Mouse (Mus musculus): ENCODE results near the gene Itga11. TPM values are rescaled to one million over a fixed set of nuclear protein-coding genes. Genes with fewer than 3 reads are reported as not detected.
"Not testable (repeated sequence)": the region's sequence is repeated elsewhere in the genome, so short reads cannot be mapped to it uniquely, and the experiment has no call there.

Itga11 gene
- polyA plus RNA-seq, 1 experiment from 2014 or later = 1.4 TPM

DNA sequence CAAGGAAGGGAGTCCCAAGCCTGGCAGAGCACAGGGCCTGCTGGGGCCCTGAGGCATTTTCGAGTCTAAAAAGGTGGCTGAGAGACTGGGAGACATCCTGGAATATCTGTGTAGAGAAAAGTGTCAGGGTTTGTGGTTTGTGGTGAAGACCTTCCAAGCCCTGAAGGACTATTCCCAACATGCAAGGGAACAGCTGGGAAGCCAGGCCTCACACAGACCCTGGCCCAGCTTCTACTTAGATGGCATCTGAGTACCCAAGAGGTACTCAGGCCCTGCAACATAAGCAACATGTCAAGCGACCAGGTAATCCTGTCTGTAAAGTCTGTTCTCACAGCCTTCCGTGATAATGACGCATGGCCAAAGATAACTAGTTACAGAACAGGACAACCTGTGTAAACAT, 18.6 kb upstream of the Itga11 start:
- no peaks in the 10 kb centered on the region for H3K36me3 ChIP-seq (replicated peaks)
- H3K9me3 ChIP-seq = no peaks in the 10 kb centered on the region
- H3K4me3 ChIP-seq = no peak overlapping the region
- 74% methylated on average over 4 of the region's 4 CpGs for whole genome bisulfite sequencing
- H3K4me1 ChIP-seq = 0 out of 2 replicates have a peak, but pooled peaks cover 4% of the 10 kb centered on the region
- no peak for DNase-seq (ENCODE audit: extremely low spot score, low spot score)
- no peak overlapping the region for H3K27ac ChIP-seq
- no peaks in the 10 kb centered on the region for H3K27me3 ChIP-seq (ENCODE audit: poor library complexity, severe bottlenecking)

GRCm38 (mm10) chr9:62660971-62661370, 16.7 kb upstream of the Itga11 start:
- not testable (repeated sequence) for H3K27ac ChIP-seq; H3K36me3 ChIP-seq (replicated peaks); DNase-seq (ENCODE audit: extremely low spot score, low spot score); H3K4me1 ChIP-seq; H3K9me3 ChIP-seq; H3K27me3 ChIP-seq (ENCODE audit: poor library complexity, severe bottlenecking); H3K4me3 ChIP-seq
- 92% methylated on average over 9 of the region's 9 CpGs for WGBS

DNA sequence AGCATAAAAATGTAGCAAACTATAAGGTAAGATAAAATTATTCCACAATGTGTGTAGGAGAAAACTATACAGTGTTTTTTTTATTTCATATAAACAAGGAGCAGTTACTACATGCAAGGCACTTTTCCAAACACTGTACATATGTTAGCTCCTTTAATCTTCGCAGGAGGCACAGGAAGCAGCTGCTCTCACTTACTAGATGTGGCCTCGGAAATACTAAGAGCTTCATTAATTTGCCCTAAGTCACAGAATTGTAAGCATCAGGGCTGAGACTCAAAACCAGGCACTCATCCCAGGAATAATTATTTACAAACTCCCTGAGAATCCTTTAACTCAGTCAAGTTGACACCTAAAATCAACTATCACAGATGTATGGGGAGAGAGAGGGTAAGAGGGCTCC, 14.2 kb upstream of the Itga11 start:
- H3K9me3 ChIP-seq = no peaks in the 10 kb centered on the region
- H3K36me3 ChIP-seq (replicated peaks) = no peaks in the 10 kb centered on the region
- no peak overlapping the region for H3K27ac ChIP-seq
- 69% methylated on average over 2 of the region's 2 CpGs for WGBS
- no peaks in the 10 kb centered on the region for H3K27me3 ChIP-seq (ENCODE audit: poor library complexity, severe bottlenecking)
- no peak for DNase-seq (ENCODE audit: extremely low spot score, low spot score)
- no peak overlapping the region for H3K4me3 ChIP-seq
- H3K4me1 ChIP-seq = no peaks in the 10 kb centered on the region

DNA sequence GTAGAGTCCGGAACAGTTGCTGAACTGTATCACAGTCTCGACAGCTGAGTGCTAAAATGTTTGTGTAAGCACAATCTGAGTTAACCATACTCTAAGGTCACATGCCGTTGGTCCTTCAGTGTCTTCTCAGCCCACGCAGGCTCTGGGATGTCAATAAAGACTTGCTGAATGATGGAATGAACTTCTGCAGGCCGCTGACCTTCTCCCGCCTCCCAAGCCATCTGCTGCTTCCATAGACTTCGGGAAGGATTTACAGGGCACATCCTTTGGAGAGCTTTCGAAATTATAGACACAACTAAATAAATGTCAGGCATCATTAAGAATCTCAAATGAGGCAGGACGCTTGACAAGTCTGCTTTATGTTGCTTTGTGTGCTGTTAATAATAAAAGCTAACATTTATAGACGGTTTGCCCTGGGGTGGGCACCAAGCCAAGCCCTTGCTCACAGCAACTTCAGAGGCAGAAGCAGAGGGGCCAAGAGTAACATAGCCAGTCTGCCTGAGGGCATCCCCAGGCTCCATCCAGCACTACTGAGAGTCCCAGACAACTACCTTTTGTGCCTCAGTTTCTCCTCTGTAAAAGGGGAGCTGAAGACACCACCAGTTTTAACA, 13.4 kb upstream of the Itga11 start:
- Histone ChIP-seq H3K4me1 (no peaks in the 10 kb centered on the region), H3K27ac (no peak overlapping the region), H3K4me3 (no peak overlapping the region), H3K36me3 (replicated peaks) (no peaks in the 10 kb centered on the region), H3K9me3 (no peaks in the 10 kb centered on the region), H3K27me3 (ENCODE audit: poor library complexity, severe bottlenecking) (no peaks in the 10 kb centered on the region)
- no peak for DNase-seq (ENCODE audit: extremely low spot score, low spot score)
- 83% methylated on average over 10 of the region's 10 CpGs for WGBS

GRCm38 (mm10) chr9:62665892-62666291, 11.7 kb upstream of the Itga11 start:
- Histone ChIP-seq H3K36me3 (replicated peaks) (no peaks in the 10 kb centered on the region), H3K4me3 (no peak overlapping the region), H3K27me3 (ENCODE audit: poor library complexity, severe bottlenecking) (no peaks in the 10 kb centered on the region), H3K9me3 (no peaks in the 10 kb centered on the region), H3K27ac (no peak overlapping the region), H3K4me1 (no peaks in the 10 kb centered on the region)
- WGBS = 92% methylated on average over 4 of the region's 4 CpGs
- DNase-seq (ENCODE audit: extremely low spot score, low spot score) = no peak

DNA sequence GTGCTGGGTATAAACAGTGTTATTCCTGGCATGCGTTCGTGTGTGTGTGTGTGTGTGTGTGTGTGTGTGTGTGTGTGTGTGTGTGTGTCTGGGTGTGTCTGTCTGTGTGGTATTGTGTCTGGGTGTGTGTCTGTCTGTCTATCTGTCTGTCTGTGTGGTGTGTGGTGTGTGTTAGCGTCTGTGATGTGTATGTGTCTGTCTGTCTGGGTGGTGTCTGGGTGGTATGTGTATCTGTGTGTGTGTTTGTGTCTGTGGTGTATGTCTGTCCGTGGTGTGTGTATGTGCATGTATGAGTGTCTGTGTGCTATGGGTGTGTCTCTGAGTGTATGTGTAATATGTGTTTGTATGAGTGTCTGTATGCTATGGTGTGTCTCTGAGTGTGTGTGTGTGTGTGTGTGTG, 9.1 kb upstream of the Itga11 start:
- Histone ChIP-seq H3K27ac (no peak overlapping the region), H3K9me3 (no peaks in the 10 kb centered on the region), H3K36me3 (replicated peaks) (no peaks in the 10 kb centered on the region), H3K4me3 (no peak overlapping the region), H3K27me3 (ENCODE audit: poor library complexity, severe bottlenecking) (no peaks in the 10 kb centered on the region), H3K4me1 (no peaks in the 10 kb centered on the region)
- DNase-seq (ENCODE audit: extremely low spot score, low spot score) = no peak
- WGBS = 94% methylated on average over 4 of the region's 4 CpGs

DNA sequence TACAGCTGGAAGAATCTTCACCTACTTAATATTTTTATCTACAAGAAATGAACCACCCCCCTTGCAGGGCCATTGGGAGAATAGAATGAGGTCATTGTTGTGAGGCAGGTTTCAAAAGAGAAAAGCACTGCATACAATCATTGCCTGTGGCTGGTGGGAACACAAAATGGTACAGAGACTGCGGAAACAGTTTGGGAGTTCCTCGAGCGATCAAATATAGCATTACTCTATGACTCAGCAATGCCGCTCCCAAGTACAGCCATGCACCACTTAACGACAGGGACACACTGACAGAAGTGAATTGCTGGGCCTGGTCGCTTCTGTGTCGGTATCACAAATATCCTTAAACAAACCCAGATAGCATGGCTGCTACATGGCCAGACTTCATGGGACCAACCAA, 4.4 kb upstream of the Itga11 start:
- H3K27me3 ChIP-seq (ENCODE audit: poor library complexity, severe bottlenecking) = peaks cover 26% of the 10 kb centered on the region
- WGBS = 93% methylated on average over 7 of the region's 7 CpGs

DNA sequence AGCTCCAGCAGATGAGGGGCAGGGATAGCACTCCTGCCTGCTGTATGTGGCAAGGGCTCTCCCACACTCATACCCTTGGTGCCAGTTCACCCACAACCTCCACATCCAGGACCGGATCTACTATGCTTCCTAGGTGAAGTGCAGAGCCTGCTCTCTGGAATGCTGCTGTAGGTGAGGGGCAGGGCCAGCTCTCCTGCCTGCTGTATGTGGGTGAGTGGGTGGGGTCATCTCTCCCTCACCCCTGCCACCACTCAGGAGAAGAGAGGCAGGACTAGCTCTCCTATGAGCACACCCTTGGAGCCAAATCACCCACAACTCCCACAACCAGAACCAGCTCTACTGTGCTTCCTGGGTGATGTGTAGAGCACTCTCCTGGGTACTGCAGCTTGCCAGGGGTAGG, 2.5 kb upstream of the Itga11 start:
- Histone ChIP-seq H3K36me3 (replicated peaks) (no peaks in the 10 kb centered on the region), H3K27ac (no peak overlapping the region), H3K9me3 (no peaks in the 10 kb centered on the region), H3K27me3 (ENCODE audit: poor library complexity, severe bottlenecking) (peaks cover 45% of the 10 kb centered on the region), H3K4me1 (peaks cover 24% of the 10 kb centered on the region), H3K4me3 (no peak overlapping the region)
- DNase-seq (ENCODE audit: extremely low spot score, low spot score) = no peak
- 85% methylated on average over 1 of the region's 1 CpGs for WGBS

More for the DNA sequence above, 4.4 kb upstream of the Itga11 start:
- Histone ChIP-seq H3K4me3 (no peak overlapping the region), H3K36me3 (replicated peaks) (no peaks in the 10 kb centered on the region), H3K4me1 (peaks cover 13% of the 10 kb centered on the region), H3K27ac (no peak overlapping the region), H3K9me3 (no peaks in the 10 kb centered on the region)
- DNase-seq (ENCODE audit: extremely low spot score, low spot score) = no peak

DNA sequence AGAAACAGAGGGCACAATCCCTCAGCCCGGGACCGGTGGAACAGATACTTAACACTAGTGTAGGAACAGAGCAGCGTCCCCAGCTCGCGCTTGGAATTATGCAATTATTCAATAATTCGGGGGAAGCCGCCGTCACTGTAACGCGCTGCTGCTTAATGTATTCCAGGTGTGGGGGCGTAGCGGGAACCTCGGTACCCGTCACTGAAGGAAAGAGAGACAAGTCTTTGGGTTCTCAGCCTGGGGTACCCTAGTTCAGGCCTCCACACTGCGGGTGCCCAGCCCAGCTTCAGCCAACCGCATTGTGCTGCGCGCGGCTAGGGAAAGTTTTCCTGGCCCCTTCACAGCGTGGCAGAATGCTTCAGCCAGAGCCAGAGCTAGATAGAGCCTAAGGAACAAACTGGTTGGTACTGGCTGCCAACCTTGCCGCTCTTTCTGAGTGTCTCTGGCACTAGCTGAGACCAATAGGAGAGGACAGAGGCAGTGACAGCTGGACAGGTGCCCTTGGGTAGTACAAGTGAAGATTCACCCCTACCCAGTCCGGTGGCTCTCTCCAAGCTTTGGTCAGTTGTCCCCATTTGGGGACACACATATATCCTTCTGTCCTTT, 1.0 kb downstream of the Itga11 start:
- WGBS = 5% methylated on average over 22 of the region's 22 CpGs
- no peaks in the 10 kb centered on the region for H3K36me3 ChIP-seq (replicated peaks)
- peaks cover 60% of the 10 kb centered on the region for H3K27me3 ChIP-seq (ENCODE audit: poor library complexity, severe bottlenecking)

GRCm38 (mm10) chr9:62679398-62679797, 1.8 kb downstream of the Itga11 start:
- Histone ChIP-seq H3K4me1 (peaks cover 24% of the 10 kb centered on the region), H3K36me3 (replicated peaks) (no peaks in the 10 kb centered on the region), H3K27me3 (ENCODE audit: poor library complexity, severe bottlenecking) (peaks cover 60% of the 10 kb centered on the region), H3K4me3 (no peak overlapping the region), H3K9me3 (no peaks in the 10 kb centered on the region), H3K27ac (no peak overlapping the region)
- WGBS = 70% methylated on average over 4 of the region's 4 CpGs
- DNase-seq (ENCODE audit: extremely low spot score, low spot score) = no peak

More for the DNA sequence above, 1.0 kb downstream of the Itga11 start:
- Histone ChIP-seq H3K27ac (no peak overlapping the region), H3K4me3 (peak overlapping the region; percentile 55), H3K9me3 (no peaks in the 10 kb centered on the region), H3K4me1 (peaks cover 24% of the 10 kb centered on the region)
- peak; percentile 19 for DNase-seq (ENCODE audit: extremely low spot score, low spot score)

- 86% methylated on average over 7 of the region's 7 CpGs for WGBS
- no peaks in the 10 kb centered on the region for H3K9me3 ChIP-seq
- H3K4me3 ChIP-seq = no peak overlapping the region
- H3K27ac ChIP-seq = no peak overlapping the region
- peaks cover 23% of the 10 kb centered on the region for H3K27me3 ChIP-seq (ENCODE audit: poor library complexity, severe bottlenecking)
- DNase-seq (ENCODE audit: extremely low spot score, low spot score) = no peak
- H3K36me3 ChIP-seq (replicated peaks) = no peaks in the 10 kb centered on the region
- H3K4me1 ChIP-seq = peaks cover under 1% of the 10 kb centered on the region; the same call in 1 of the 2 replicates
These were observed 6.7 kb downstream of the Itga11 start for GRCm38 (mm10) chr9:62684311-62684710.

DNA sequence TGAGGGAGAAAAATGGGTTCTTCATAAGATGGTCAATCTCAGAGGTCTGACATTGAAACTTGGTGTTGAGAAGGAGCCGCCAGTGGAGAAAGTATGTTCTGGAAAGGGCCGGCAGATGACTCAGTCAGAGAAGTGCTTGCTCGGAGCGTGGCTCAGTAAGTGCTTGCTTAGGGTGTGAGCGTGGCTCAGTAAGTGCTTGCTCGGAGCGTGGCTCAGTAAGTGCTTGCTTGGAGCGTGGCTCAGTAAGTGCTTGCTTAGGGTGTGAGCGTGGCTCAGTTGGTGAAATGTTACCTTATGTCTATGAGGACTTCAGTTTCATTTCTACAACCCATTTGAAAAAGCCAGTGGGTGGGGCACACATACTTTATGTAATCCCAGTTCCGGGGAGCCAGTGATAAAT, 12.1 kb downstream of the Itga11 start:
- no peak overlapping the region for H3K4me3 ChIP-seq
- H3K9me3 ChIP-seq = no peaks in the 10 kb centered on the region
- no peaks in the 10 kb centered on the region; the same call in 1 of the 2 replicates for H3K27me3 ChIP-seq (ENCODE audit: poor library complexity, severe bottlenecking)
- DNase-seq (ENCODE audit: extremely low spot score, low spot score) = no peak
- no peak overlapping the region for H3K27ac ChIP-seq
- 85% methylated on average over 10 of the region's 10 CpGs for WGBS
- H3K4me1 ChIP-seq = peaks cover 21% of the 10 kb centered on the region
- H3K36me3 ChIP-seq (replicated peaks) = no peaks in the 10 kb centered on the region

DNA sequence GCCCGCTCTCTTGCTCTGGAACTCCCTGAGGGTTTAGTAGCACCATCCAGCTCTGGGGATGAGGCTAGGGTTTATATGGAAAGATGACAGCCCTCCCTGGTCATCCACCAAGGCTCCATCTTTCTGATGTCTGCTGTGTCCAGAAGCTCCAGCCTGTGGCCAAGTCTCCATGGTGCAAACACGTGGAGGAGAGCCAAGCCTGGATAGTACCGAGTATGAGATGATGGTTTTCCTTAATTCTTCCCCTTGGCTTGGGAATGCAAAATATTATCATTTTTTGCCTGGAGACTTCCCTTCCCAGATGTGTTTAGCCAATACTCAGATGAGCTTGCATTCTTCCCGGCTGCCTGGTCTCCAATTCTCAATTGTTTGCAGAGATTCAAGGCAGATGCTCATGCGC, 16.4 kb downstream of the Itga11 start:
- 91% methylated on average over 5 of the region's 5 CpGs for WGBS
- Histone ChIP-seq H3K4me1 (peaks cover 29% of the 10 kb centered on the region), H3K9me3 (no peaks in the 10 kb centered on the region), H3K36me3 (replicated peaks) (no peaks in the 10 kb centered on the region), H3K4me3 (no peak overlapping the region), H3K27me3 (ENCODE audit: poor library complexity, severe bottlenecking) (no peaks in the 10 kb centered on the region; the same call in 1 of the 2 replicates), H3K27ac (no peak overlapping the region)
- DNase-seq (ENCODE audit: extremely low spot score, low spot score) = no peak
